Mouse (Mus musculus): ENCODE data around the gene Ntn4.

Gene Ntn4

GRCm38 (mm10) chr10:93641821-93642746, 1.6 kb downstream of the Ntn4 start:
- DNase-seq = peak in 1 of 2 experiments; percentile 3

- DNase-seq = no peak
Observed at GRCm38 (mm10) chr10:93642897-93643296, 2.4 kb downstream of the Ntn4 start.

GRCm38 (mm10) chr10:93644451-93644941, 4.0 kb downstream of the Ntn4 start:
- no peak for DNase-seq

GRCm38 (mm10) chr10:93647655-93648561, 7.4 kb downstream of the Ntn4 start:
- DNase-seq = no peak

GRCm38 (mm10) chr10:93648598-93649102, 8.2 kb downstream of the Ntn4 start:
- DNase-seq = no peak

- DNase-seq = no peak
Observed at GRCm38 (mm10) chr10:93649127-93649526, 8.6 kb downstream of the Ntn4 start.

GRCm38 (mm10) chr10:93649600-93649999, 9.1 kb downstream of the Ntn4 start:
- no peak for DNase-seq

GRCm38 (mm10) chr10:93653322-93653721, 12.8 kb downstream of the Ntn4 start:
- DNase-seq = no peak

- DNase-seq = no peak
Observed at GRCm38 (mm10) chr10:93655428-93655827, 14.9 kb downstream of the Ntn4 start.

- DNase-seq = no peak
Observed at GRCm38 (mm10) chr10:93659792-93660191, 19.3 kb downstream of the Ntn4 start.

- no peak for DNase-seq
Observed at GRCm38 (mm10) chr10:93661348-93661991, 21.0 kb downstream of the Ntn4 start.

- no peak for DNase-seq
Observed at GRCm38 (mm10) chr10:93662018-93662417, 21.5 kb downstream of the Ntn4 start.

- DNase-seq = no peak
Observed at GRCm38 (mm10) chr10:93666222-93666621, 25.7 kb downstream of the Ntn4 start.

GRCm38 (mm10) chr10:93666996-93667395, 26.5 kb downstream of the Ntn4 start:
- DNase-seq = no peak

GRCm38 (mm10) chr10:93672646-93673479, 32.4 kb downstream of the Ntn4 start:
- no peak for DNase-seq

- peak; percentile 27 to 50 for DNase-seq
Observed at GRCm38 (mm10) chr10:93679191-93680007, 38.9 kb downstream of the Ntn4 start.

- peak; percentile 8 to 52 for DNase-seq
Observed at GRCm38 (mm10) chr10:93680680-93681377, 40.3 kb downstream of the Ntn4 start.

GRCm38 (mm10) chr10:93682185-93682747, 41.8 kb downstream of the Ntn4 start:
- DNase-seq = no peak

GRCm38 (mm10) chr10:93683185-93683584, 42.7 kb downstream of the Ntn4 start:
- no peak for DNase-seq

GRCm38 (mm10) chr10:93683896-93684295, 43.4 kb downstream of the Ntn4 start:
- no peak for DNase-seq

Data from thymus, postnatal 36 days (tissue).